Comparison of ENCODE assay signal across 9 mouse cellular contexts in the genomic region with DNA sequence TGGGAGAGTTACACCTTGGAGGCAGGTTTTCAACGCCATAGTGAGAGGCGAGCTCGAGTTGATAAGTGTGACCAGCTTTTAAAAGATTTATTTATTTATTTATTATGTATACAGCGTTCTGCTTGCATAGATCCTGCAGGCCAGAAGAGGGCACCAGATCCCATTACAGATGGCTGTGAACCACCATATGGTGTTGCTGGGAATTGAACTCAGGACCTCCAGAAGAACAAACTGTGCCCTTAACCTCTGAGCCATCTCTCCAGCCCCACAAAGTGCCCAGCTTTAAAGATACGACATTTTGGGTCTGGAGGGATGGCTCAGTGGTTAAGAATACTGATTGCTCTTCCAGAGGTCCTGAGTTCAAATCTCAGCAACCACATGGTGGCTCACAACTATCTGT. TPM values are rescaled to one million over a fixed set of nuclear protein-coding genes. Genes with fewer than 3 reads are reported as not detected.
A peak's percentile ranks its signal among the peaks of the same experiment; 100 is the strongest.
DNase-seq lines count a peak whose midpoint lies in the region; ATAC-seq and TF ChIP-seq lines count a peak whose summit lies in the region.
"Had no signal": no experiment of that assay in that cellular context is flagged by ENCODE, and none has a peak within 500 bp of the region (broad histone marks: within the 10 kb centered on the region; RNA-seq: fewer than 3 reads in every experiment).

No protein-coding gene starts in this region.

- peaks cover 6% of the 10 kb centered on the region; the same call in 1 of the 2 replicates for H3K4me1 ChIP-seq in kidney, adult 2 months (ENCODE audit: control insufficient read depth, insufficient read depth, low read length)
- H3K4me1 ChIP-seq in hindbrain, embryonic 15.5 days (replicated peaks): peaks cover 51% of the 10 kb centered on the region

- H3K4me3 ChIP-seq in kidney, adult 2 months (ENCODE audit: insufficient read depth, low read depth, low read length): no peak overlapping the region
- no peak overlapping the region for H3K4me3 ChIP-seq in hindbrain, embryonic 15.5 days
- H3K4me3 ChIP-seq: embryonic facial prominence, embryonic 13.5 days had no signal

- no peaks in the 10 kb centered on the region for H3K36me3 ChIP-seq in kidney, adult 2 months (ENCODE audit: control insufficient read depth, insufficient read depth, low read length)
- H3K36me3 ChIP-seq in hindbrain, embryonic 15.5 days: no peaks in the 10 kb centered on the region

- ATAC-seq in hindbrain, embryonic 15.5 days (ENCODE audit: low FRiP score, low read depth): no peak

- H3K9me3 ChIP-seq in hindbrain, embryonic 15.5 days: no peaks in the 10 kb centered on the region
- H3K9me3 ChIP-seq: embryonic facial prominence, embryonic 13.5 days; heart, embryonic 15.5 days had no signal

- TF ChIP-seq CTCF in kidney, adult 2 months (conservative IDR thresholded peaks at IDR 0.05; ENCODE audit: insufficient read depth, insufficient read length, low read depth, low read length): peak; percentile 27; the same call in 1 of the 2 replicates

- H3K4me2 ChIP-seq in hindbrain, embryonic 15.5 days: peak overlapping the region; percentile 99

- H3K27ac ChIP-seq in kidney, adult 2 months (ENCODE audit: insufficient read depth, low read depth, low read length): no peak overlapping the region
- no peak overlapping the region for H3K27ac ChIP-seq in hindbrain, embryonic 15.5 days (replicated peaks)
- H3K27ac ChIP-seq: heart, embryonic 15.5 days had no signal

- no peaks in the 10 kb centered on the region for H3K27me3 ChIP-seq in kidney, adult 2 months (replicated peaks; ENCODE audit: control insufficient read depth, insufficient read depth, low read length)
- no peaks in the 10 kb centered on the region for H3K27me3 ChIP-seq in hindbrain, embryonic 15.5 days

- no peak for DNase-seq in kidney, adult 2 months
- no peak for DNase-seq in kidney, adult 11 months
- DNase-seq in thymus, postnatal 4 days: peak; percentile 60
- DNase-seq in thymus, postnatal 0 days (ENCODE audit: low spot score): no peak
- DNase-seq in gastrocnemius, postnatal 25 days: no peak
- DNase-seq in urinary bladder, adult 18-20 months (ENCODE audit: low spot score in 2 of 2): no peak

- WGBS in kidney, adult 2 months: 48% methylated on average over 5 of the region's 5 CpGs
- WGBS in hindbrain, embryonic 15.5 days: 37% methylated on average over 5 of the region's 5 CpGs

- H3K9ac ChIP-seq in hindbrain, embryonic 15.5 days: no peak overlapping the region
- H3K9ac ChIP-seq: heart, embryonic 15.5 days had no signal

- no peak for TF ChIP-seq POLR2A in kidney, adult 2 months (IDR thresholded peaks at IDR 0.05; ENCODE audit: low read depth, low read length)

RNA-seq across cellular contexts. Expression of a gene that starts 1.6 kb away (rescaled TPM):
- 11.0 and 13.8 TPM in 2 replicates for polyA plus RNA-seq in kidney, adult 2 months (2012; rRNA removed)
- polyA plus RNA-seq in thymus, postnatal 0 days (2015; fragmentation: Nextera tagmentation; extraction: Ambion mirVana): 18.4 and 18.9 TPM in 2 replicates
- 18.3 and 18.5 TPM in 2 replicates for polyA plus RNA-seq in hindbrain, embryonic 15.5 days (2015; fragmentation: Nextera tagmentation; extraction: Ambion mirVana)
- 1 to 10 TPM; 2.5 TPM for total RNA-seq in gastrocnemius, postnatal 25 days (2021)

RNA-seq across cellular contexts. Expression of a gene that starts 9.3 kb away (rescaled TPM):
- polyA plus RNA-seq in kidney, adult 2 months (2012; rRNA removed): 0.12 and 0.22 TPM in 2 replicates
- 0.32 and 0.59 TPM in 2 replicates for polyA plus RNA-seq in thymus, postnatal 0 days (2015; fragmentation: Nextera tagmentation; extraction: Ambion mirVana)
- polyA plus RNA-seq in hindbrain, embryonic 15.5 days (2015; fragmentation: Nextera tagmentation; extraction: Ambion mirVana): 1.6 and 1.8 TPM in 2 replicates
- total RNA-seq in gastrocnemius, postnatal 25 days (2021): under 1 TPM; 0.84 to 0.86 TPM

RNA-seq across cellular contexts. Expression of a gene that starts 10.0 kb away (rescaled TPM):
- 18.1 and 19.8 TPM in 2 replicates for polyA plus RNA-seq in kidney, adult 2 months (2012; rRNA removed)
- 22.8 and 24.9 TPM in 2 replicates for polyA plus RNA-seq in thymus, postnatal 0 days (2015; fragmentation: Nextera tagmentation; extraction: Ambion mirVana)
- 24.7 and 27.1 TPM in 2 replicates for polyA plus RNA-seq in hindbrain, embryonic 15.5 days (2015; fragmentation: Nextera tagmentation; extraction: Ambion mirVana)
- total RNA-seq in gastrocnemius, postnatal 25 days (2021): 1 to 10 TPM; 9.6 TPM

RNA-seq across cellular contexts. Expression of a gene that starts 20.5 kb away (rescaled TPM):
- polyA plus RNA-seq in kidney, adult 2 months (2012; rRNA removed): 23.0 and 26.7 TPM in 2 replicates
- polyA plus RNA-seq in thymus, postnatal 0 days (2015; fragmentation: Nextera tagmentation; extraction: Ambion mirVana): 8.9 and 10.2 TPM in 2 replicates
- polyA plus RNA-seq in hindbrain, embryonic 15.5 days (2015; fragmentation: Nextera tagmentation; extraction: Ambion mirVana): 4.7 and 5.4 TPM in 2 replicates
- 10 to 100 TPM; 56.9 to 66.5 TPM for total RNA-seq in gastrocnemius, postnatal 25 days (2021)

RNA-seq across cellular contexts. Expression of a gene that starts 33.0 kb away (rescaled TPM):
- polyA plus RNA-seq in kidney, adult 2 months (2012; rRNA removed): 4.9 and 5.5 TPM in 2 replicates
- polyA plus RNA-seq in thymus, postnatal 0 days (2015; fragmentation: Nextera tagmentation; extraction: Ambion mirVana): 10.0 and 11.3 TPM in 2 replicates
- 23.1 and 25.5 TPM in 2 replicates for polyA plus RNA-seq in hindbrain, embryonic 15.5 days (2015; fragmentation: Nextera tagmentation; extraction: Ambion mirVana)
- 1 to 10 TPM; 2.8 to 3.4 TPM for total RNA-seq in gastrocnemius, postnatal 25 days (2021)
